Mouse (Mus musculus) MEL (cell line): ENCODE data around the gene Parva. TPM values are rescaled to one million over a fixed set of nuclear protein-coding genes. Genes with fewer than 3 reads are reported as not detected.

ENCODE experiments used
- DNase-seq: peaks from one replicate; pipeline ENCODE4 v3.0.0; 2011; ENCODE audit warnings: low read depth, low spot score
- H3K27ac ChIP-seq: 2 replicates; pipeline ENCODE4 v1.5.1; 2012; ENCODE audit warnings: low read depth, mild to moderate bottlenecking, control low read depth, low read length, moderate library complexity; ENCODE audit not compliant: control insufficient read depth
- H3K27me3 ChIP-seq, 2 experiments: fragments of 150-350 bp in 1 of 2; sonication (generic) in 1 of 2; 2 replicates each; pipeline ENCODE4 v1.6.1; 2012; ENCODE audit warnings: low read length in 2 of 2, mild to moderate bottlenecking in 2 of 2, improper control_type of control experiment in 1 of 2, moderate library complexity in 1 of 2; ENCODE audit not compliant: insufficient read depth in 2 of 2, control insufficient read depth in 1 of 2
- H3K36me3 ChIP-seq, 2 experiments: 2 replicates each; pipeline ENCODE4 v1.6.1; 2012 to 2014; ENCODE audit warnings: low read length in 2 of 2, improper control_type of control experiment in 1 of 2, inconsistent platforms in 1 of 2, mild to moderate bottlenecking in 1 of 2; ENCODE audit not compliant: insufficient read depth in 2 of 2, control insufficient read depth in 1 of 2
- H3K4me1 ChIP-seq, 2 experiments: fragments of 150-350 bp in 1 of 2; sonication (generic) in 1 of 2; 2 replicates each; pipeline ENCODE4 v1.6.1; 2012; ENCODE audit warnings: low read length in 2 of 2, improper control_type of control experiment in 1 of 2, mild to moderate bottlenecking in 1 of 2; ENCODE audit not compliant: insufficient read depth in 2 of 2, control insufficient read depth in 1 of 2
- H3K4me3 ChIP-seq, 2 experiments: fragments of 150-350 bp in 1 of 2; sonication (generic) in 1 of 2; 2 replicates each; pipeline ENCODE4 v1.5.1; 2012; ENCODE audit warnings: low read depth in 2 of 2, low read length in 2 of 2, mild to moderate bottlenecking in 2 of 2, moderate library complexity in 2 of 2, control low read depth in 1 of 2, improper control_type of control experiment in 1 of 2; ENCODE audit not compliant: control insufficient read depth in 1 of 2, insufficient read depth in 1 of 2
- H3K79me2 ChIP-seq: 2 replicates; pipeline ENCODE4 v1.6.1; 2012; ENCODE audit warnings: mild to moderate bottlenecking, low read length, moderate library complexity; ENCODE audit not compliant: control insufficient read depth, poor library complexity, insufficient read depth
- H3K9ac ChIP-seq: 2 replicates; pipeline ENCODE4 v1.6.1; 2012; ENCODE audit warnings: low read depth, mild to moderate bottlenecking, control low read depth, low read length, moderate library complexity; ENCODE audit not compliant: control insufficient read depth, poor library complexity, severe bottlenecking
- H3K9me3 ChIP-seq: fragments of 150-350 bp; sonication (generic); replicated peaks from 2 replicates; pipeline ENCODE4 v1.6.1; 2012; ENCODE audit warnings: mild to moderate bottlenecking, low read length, improper control_type of control experiment, moderate library complexity; ENCODE audit not compliant: insufficient read depth
- BHLHE40 ChIP-seq: IDR thresholded peaks from 2 replicates; pipeline ENCODE4 v1.6.1; 2012; ENCODE audit warnings: low read depth, mild to moderate bottlenecking, inconsistent platforms, low read length, improper control_type of control experiment, borderline replicate concordance
- CHD2 ChIP-seq: IDR thresholded peaks from 2 replicates; pipeline ENCODE4 v1.6.1; 2011; ENCODE audit warnings: low read length, improper control_type of control experiment
- EP300 ChIP-seq, 2 experiments: IDR thresholded peaks; 2 replicates each; pipeline ENCODE4 v1.6.1; 2011; ENCODE audit warnings: improper control_type of control experiment in 2 of 2, low read length in 2 of 2, low read depth in 1 of 2, mild to moderate bottlenecking in 1 of 2
- KAT2A ChIP-seq: conservative IDR thresholded peaks from 2 replicates; pipeline ENCODE4 v1.6.1; 2012; ENCODE audit warnings: low read depth, low read length, improper control_type of control experiment, inconsistent platforms
- MAFK ChIP-seq: IDR thresholded peaks from 2 replicates; pipeline ENCODE4 v1.6.1; 2011; ENCODE audit warnings: low read depth, mild to moderate bottlenecking, low read length, improper control_type of control experiment, borderline replicate concordance
- MXI1 ChIP-seq: IDR thresholded peaks from 2 replicates; pipeline ENCODE4 v1.6.1; 2011; ENCODE audit warnings: mild to moderate bottlenecking, low read depth, low read length, improper control_type of control experiment
- POLR2AphosphoS2 ChIP-seq: IDR thresholded peaks from 2 replicates; pipeline ENCODE4 v1.6.1; 2011; ENCODE audit warnings: low read length, improper control_type of control experiment
- POLR2AphosphoS5 ChIP-seq: IDR thresholded peaks from 2 replicates; pipeline ENCODE4 v1.6.1; 2012; ENCODE audit warnings: low read depth, borderline replicate concordance, mild to moderate bottlenecking, inconsistent platforms, low read length, moderate library complexity, mixed read lengths
- RAD21 ChIP-seq: IDR thresholded peaks from 2 replicates; pipeline ENCODE4 v1.6.1; 2011; ENCODE audit warnings: mild to moderate bottlenecking, low read depth, low read length, improper control_type of control experiment
- RCOR1 ChIP-seq: IDR thresholded peaks from 2 replicates; pipeline ENCODE4 v1.6.1; 2012; ENCODE audit warnings: low read depth, mild to moderate bottlenecking, inconsistent platforms, low read length, improper control_type of control experiment
- USF1 ChIP-seq: IDR thresholded peaks from 2 replicates; pipeline ENCODE4 v1.6.1; 2014; ENCODE audit warnings: low read depth, mild to moderate bottlenecking, inconsistent platforms, low read length, improper control_type of control experiment, moderate library complexity
- USF2 ChIP-seq, 2 experiments: IDR thresholded peaks; 2 replicates each; pipeline ENCODE4 v1.6.1; 2011 to 2012; ENCODE audit warnings: improper control_type of control experiment in 2 of 2, low read length in 2 of 2, borderline replicate concordance in 1 of 2, inconsistent platforms in 1 of 2, low read depth in 1 of 2, mild to moderate bottlenecking in 1 of 2; ENCODE audit not compliant: insufficient read depth in 1 of 2
- ZMIZ1 ChIP-seq: IDR thresholded peaks from 2 replicates; pipeline ENCODE4 v1.6.1; 2012; ENCODE audit warnings: low read depth, mild to moderate bottlenecking, inconsistent platforms, low read length, improper control_type of control experiment, moderate library complexity
- polyA plus RNA-seq, 2 experiments: library from polyadenylated mRNA; stranded (reverse) in 1 of 2; unstranded in 1 of 2; fragments of >175 nt in 1 of 2; fragments of >200 nt in 1 of 2; gene quantifications; 2 replicates each; pipeline versions ENCODE4 v1.2.1 to v1.2.4; 2012; ENCODE audit warnings: low replicate concordance in 2 of 2, low read depth in 1 of 2; ENCODE audit not compliant: insufficient read length in 2 of 2, insufficient read depth in 1 of 2, missing spikeins in 1 of 2
- total RNA-seq: library from RNA; depleted of rRNA; stranded (reverse); fragments of 300-350 nt; gene quantifications from 2 replicates; pipeline ENCODE4 v1.2.3, GENCODE M21; 2012

The Parva gene
- total and polyA plus RNA-seq, 3 experiments, result not detected

DNA sequence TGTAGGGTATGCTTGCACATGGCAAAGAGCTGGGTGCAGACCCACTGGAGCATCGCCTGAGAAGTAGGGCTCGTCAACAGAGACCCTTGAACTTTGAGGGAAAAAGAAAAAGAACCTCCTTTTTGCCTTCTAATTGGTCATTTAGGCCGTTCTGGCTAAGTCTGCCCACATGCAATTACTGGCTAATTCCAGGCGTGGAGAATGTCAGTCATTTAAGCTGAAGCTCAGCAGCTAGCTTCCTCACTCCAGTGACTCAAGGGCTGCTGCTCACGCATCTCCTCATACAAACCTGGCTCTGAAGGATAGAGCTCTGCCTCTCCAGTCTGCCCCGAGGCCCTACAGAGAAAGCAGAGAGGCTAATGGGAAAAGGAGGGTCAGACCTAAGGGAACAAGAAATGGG lies 162.2 kb downstream of the Parva start:
- H3K27me3 ChIP-seq, result no peaks in the 10 kb centered on the region
- no peaks in the 10 kb centered on the region for H3K79me2 ChIP-seq
- no peak overlapping the region for H3K4me3 ChIP-seq
- no peak for DNase-seq
- H3K4me1 ChIP-seq, result no peaks in the 10 kb centered on the region
- H3K9me3 ChIP-seq, result no peaks in the 10 kb centered on the region
- H3K36me3 ChIP-seq, result no peaks in the 10 kb centered on the region
- H3K27ac ChIP-seq, result no peak overlapping the region
- TF ChIP-seq POLR2AphosphoS2, result no peak
- TF ChIP-seq KAT2A, result no peak
- TF ChIP-seq USF2 (IDR thresholded peaks at IDR 0.05; ENCODE audit: borderline replicate concordance in 1 of 2, insufficient read depth in 1 of 2, low read depth in 1 of 2, low read length in 2 of 2), result no peak
- no peak for TF ChIP-seq POLR2AphosphoS5
- TF ChIP-seq BHLHE40, result no peak
- TF ChIP-seq ZMIZ1, result no peak
- TF ChIP-seq, all 39 proteins: peak for 0
- no peak overlapping the region for H3K9ac ChIP-seq

DNA sequence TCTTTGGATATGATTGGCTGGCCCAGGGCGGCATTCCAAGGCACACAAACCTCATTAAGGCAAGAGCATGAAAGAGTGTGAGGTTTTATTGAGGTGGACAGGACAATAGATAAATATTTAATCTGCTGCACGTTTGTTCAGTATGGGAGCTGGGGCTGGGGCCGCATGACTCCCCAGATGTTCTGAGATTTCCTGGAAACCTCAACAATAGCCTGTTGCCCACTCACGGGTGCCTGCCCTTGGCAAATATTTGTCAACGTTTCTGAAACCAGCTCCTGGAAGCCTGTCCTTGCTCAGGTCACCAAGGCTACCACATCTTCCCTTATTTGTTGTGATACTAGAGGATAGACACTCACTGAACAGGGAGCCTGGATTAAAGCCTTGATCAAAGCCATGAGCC lies 166.3 kb downstream of the Parva start:
- Histone ChIP-seq H3K4me3 (no peak overlapping the region), H3K4me1 (no peaks in the 10 kb centered on the region), H3K27me3 (no peaks in the 10 kb centered on the region), H3K36me3 (no peaks in the 10 kb centered on the region), H3K27ac (no peak overlapping the region), H3K79me2 (no peaks in the 10 kb centered on the region), H3K9me3 (no peaks in the 10 kb centered on the region), H3K9ac (no peak overlapping the region)
- no peak for DNase-seq
- TF ChIP-seq MAFK, result no peak
- no peak for TF ChIP-seq RAD21
- no peak for TF ChIP-seq MXI1
- TF ChIP-seq EP300 (IDR thresholded peaks at IDR 0.05; ENCODE audit: low read depth in 1 of 2, low read length in 2 of 2), result no peak
- TF ChIP-seq USF1, result no peak
- TF ChIP-seq CHD2, result no peak

DNA sequence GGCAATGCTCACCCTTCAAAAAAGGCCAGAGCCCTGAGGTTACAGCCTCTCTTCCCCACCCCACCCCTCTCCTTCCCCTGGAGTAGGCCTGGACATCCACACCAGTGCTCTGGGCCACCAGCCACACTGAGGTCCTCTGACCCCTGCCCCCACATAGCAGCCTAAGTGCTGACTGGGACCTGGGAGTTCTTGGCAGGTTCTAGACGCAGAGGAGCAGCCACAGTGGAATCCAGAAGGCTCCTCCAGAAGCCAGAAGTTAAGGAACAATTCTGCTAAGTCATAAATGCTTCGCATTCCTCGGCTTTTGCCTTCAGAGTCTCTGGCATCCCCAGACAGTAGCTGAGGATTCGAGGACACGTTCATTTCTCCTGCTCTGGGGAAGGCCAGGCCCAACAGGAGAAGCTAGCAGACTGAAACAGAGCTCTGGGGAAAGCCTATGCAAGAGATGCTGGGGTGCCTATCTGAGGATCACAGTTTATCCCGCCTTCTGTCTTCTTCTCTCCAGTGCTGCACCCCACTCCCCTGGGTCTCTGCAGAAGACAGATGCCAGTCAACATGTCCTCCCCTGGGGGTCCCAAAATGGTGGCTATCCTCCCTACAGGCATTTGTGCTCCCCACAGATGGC lies 168.0 kb downstream of the Parva start:
- H3K4me3 ChIP-seq, result no peak overlapping the region
- no peaks in the 10 kb centered on the region for H3K4me1 ChIP-seq
- H3K27ac ChIP-seq, result no peak overlapping the region
- H3K79me2 ChIP-seq, result no peaks in the 10 kb centered on the region
- DNase-seq, result no peak
- no peak for TF ChIP-seq RCOR1
- no peak for TF ChIP-seq KAT2A
- no peak overlapping the region for H3K9ac ChIP-seq
- H3K9me3 ChIP-seq, result no peaks in the 10 kb centered on the region
- no peaks in the 10 kb centered on the region for H3K36me3 ChIP-seq
- no peaks in the 10 kb centered on the region for H3K27me3 ChIP-seq
